Mouse (Mus musculus) left cerebral cortex, adult 18-20 months (tissue): ENCODE measurements at regions not wholly inside any gene's neighbourhood (a gene's known extent, or its start where the extent isn't known, plus 50 kb on each side); places are given as distances from the start of the nearest gene placed in this dataset.

ENCODE experiments used
- DNase-seq, 2 experiments: peaks; one replicate each; pipeline ENCODE4 v3.0.0; 2021 to 2022; ENCODE audit warnings: low spot score in 2 of 2, mixed read lengths in 1 of 2

GRCm38 (mm10) chr16:71197523-71197922 lies 883.8 kb downstream of the Gbe1 start:
- DNase-seq, result peak in 1 of 2 experiments; percentile 18

DNA sequence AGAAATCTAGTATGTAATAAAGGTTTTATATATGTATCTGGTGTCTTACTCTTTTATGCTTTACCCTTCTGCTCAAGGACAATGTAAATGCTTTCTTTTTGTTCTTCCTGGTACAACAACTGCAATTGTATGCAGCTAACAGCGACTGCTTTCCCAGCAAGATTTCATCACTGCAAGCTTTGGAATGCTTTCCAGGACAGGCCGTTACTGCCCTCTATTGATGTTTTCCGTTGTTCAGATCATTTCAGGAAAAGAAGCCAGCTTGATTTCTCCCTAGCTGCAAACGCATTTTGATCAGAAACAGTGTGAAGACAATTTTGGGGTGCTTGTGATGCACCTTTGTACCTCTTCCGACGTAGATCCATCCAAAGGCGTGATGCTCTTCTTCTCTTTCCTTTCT lies 895.1 kb downstream of the Gbe1 start:
- peak in 1 of 2 experiments; percentile 3 for DNase-seq

DNA sequence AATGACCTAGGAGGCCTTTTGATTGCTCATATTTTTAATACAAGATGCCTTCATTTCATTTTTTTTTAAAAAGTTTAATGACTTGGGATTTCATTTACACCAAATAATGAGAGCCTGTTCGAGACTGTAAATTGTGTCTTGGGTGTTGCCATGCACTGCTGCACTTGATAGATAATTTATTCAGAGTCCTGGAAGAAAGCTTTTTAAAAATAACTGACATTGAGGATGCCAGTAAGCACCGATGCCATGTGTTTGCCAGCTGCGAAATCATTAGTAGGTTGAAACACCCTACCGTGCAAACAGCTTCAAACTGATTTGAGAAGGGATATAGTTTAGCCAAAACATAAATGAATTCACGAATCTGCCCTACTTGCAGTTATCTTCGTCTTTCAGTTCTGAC lies 910.7 kb downstream of the Gbe1 start:
- DNase-seq, result no peak

DNA sequence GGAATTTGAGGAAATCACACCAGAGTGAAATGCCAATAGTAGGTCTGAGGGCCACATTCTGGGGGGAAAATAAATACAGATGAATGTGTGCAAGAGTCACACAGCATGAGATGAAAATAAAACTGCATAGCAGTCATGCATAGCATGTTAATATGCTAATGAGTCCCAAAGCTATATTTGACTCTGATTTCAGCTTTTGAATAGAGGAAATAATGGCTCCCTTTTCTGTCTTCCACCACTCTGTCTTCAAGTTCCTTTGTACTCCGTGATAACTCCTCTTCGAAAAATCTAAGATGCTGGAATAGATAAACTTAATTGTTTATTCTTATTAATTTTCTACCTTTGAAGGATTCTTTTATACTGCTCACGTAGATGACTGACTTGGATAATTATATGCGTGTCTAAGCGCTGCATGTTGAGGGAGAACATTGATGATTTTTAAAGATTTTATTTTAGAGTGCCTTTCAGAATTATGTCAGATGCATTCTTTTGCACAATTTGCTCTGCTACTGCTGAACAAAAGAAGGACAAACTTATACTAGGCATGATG lies 916.4 kb downstream of the Gbe1 start:
- DNase-seq, result no peak

DNA sequence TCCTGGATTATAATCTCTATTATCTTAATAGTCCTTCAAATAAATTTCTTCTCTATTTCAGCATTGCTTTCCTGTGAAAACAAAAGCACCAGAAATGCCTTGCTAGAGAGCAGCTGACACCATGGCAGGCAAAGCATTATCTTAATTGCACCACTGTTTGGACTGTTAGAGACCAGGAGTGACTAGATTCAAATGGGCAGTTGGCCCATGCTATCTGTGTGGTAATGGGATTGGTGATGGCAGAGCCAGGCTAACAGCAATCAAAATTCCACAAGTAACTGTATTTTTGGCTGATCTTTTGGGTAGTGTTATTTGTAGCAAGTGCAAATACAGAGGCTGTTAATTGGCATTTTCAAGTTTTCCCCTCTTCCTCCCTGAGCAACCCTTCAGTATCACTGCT lies 929.3 kb downstream of the Gbe1 start:
- no peak for DNase-seq

GRCm38 (mm10) chr16:71243480-71243879 lies 929.7 kb downstream of the Gbe1 start:
- DNase-seq, result no peak

DNA sequence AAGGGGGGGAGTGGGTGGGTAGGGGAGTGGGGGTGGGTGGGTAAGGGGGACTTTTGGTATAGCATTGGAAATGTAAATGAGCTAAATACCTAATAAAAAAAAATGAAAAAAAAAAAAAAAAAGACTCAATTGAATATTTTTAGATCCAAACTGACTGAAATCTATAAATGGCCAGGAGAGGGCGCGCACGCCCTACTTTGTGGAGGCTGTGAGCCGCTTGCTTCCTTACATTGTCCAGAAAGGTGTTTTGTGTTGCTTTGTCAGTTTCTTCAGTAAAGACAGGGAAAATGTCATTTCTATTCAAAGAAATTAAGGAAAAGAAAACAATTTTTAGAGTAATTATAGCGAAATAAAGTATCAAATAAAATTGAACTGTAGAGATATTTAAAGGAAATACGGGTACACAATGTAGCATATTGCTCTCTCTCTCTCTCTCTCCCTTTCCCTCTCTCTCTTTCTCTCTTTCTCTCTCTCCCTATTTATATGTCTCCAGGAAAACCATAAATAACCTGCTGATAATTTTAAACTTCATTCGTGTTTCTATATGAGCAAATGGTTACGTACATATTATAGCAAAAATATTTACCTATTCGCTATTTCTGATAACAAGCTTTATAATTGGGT lies 933.9 kb downstream of the Gbe1 start:
- DNase-seq, result peak; percentile 81

DNA sequence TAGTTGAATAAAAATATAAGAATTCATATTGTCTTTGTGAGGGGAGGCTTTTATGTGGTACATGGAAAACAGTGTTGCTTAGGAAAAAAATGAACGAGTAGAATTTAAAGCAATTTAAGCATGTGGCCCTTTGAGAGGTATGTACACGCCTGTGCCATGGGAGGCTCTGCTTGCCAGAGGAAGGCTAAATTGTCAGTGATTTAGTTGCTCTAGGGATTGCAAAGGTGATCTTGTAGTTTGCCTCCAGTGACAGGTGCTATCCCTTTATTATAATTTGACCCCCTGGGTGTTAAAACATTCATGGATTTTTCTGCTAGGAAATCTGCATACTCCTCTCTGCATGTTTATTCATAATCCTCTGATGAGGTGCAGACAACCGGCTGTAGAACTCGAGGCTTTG lies 942.0 kb downstream of the Gbe1 start:
- DNase-seq, result no peak

- peak in 1 of 2 experiments; percentile 3 for DNase-seq
Measured at GRCm38 (mm10) chr16:71256175-71256574, 942.4 kb downstream of the Gbe1 start.

DNA sequence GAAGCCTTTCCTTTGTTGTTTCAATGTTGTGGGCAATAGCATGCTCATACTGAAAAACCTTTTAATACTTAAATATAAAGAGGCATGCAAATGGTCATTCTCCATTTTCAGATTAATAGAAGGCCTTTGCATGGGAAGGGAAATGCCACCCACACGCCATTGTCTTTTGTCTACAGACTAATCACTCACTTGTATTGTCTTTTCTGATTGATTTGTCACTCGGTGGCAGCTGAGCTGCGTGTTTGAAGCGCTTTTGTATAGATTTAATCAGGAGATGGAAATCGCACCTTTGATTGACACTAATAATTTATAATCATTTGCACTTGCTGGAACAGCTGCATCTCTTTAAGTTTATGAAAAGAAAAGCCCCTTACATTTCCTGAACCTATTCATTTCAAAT lies 953.4 kb downstream of the Gbe1 start:
- DNase-seq, result no peak
